Comparison of ENCODE assay signal across 16 mouse cellular contexts in genomic region chr7:34696086-34696485, GRCm38 (mm10). TPM values are rescaled to one million over a fixed set of nuclear protein-coding genes. Genes with fewer than 3 reads are reported as not detected.
DNase-seq lines count a peak whose midpoint lies in the region; ATAC-seq lines count a peak whose summit lies in the region.
"Had no signal": no experiment of that assay in that cellular context is flagged by ENCODE, and none has a peak within 500 bp of the region (broad histone marks: within the 10 kb centered on the region; RNA-seq: fewer than 3 reads in every experiment).

No protein-coding gene starts in this region.

- no peaks in the 10 kb centered on the region for H3K36me3 ChIP-seq in midbrain, embryonic 10.5 days
- no peaks in the 10 kb centered on the region for H3K36me3 ChIP-seq in midbrain, embryonic 16.5 days (ENCODE audit: control insufficient read depth, insufficient read depth, low read length)
- H3K36me3 ChIP-seq in neural tube, embryonic 13.5 days = no peaks in the 10 kb centered on the region
- H3K36me3 ChIP-seq in neural tube, embryonic 15.5 days = no peaks in the 10 kb centered on the region
- H3K36me3 ChIP-seq in midbrain, embryonic 13.5 days = no peaks in the 10 kb centered on the region
- H3K36me3 ChIP-seq: embryonic facial prominence, embryonic 10.5 days; forebrain, embryonic 15.5 days; heart, embryonic 13.5 days had no signal

- peaks cover 49% of the 10 kb centered on the region for H3K4me1 ChIP-seq in midbrain, embryonic 10.5 days
- peaks cover 14% of the 10 kb centered on the region for H3K4me1 ChIP-seq in midbrain, embryonic 16.5 days (ENCODE audit: control insufficient read depth, insufficient read depth, low read length)
- peaks cover 60% of the 10 kb centered on the region for H3K4me1 ChIP-seq in neural tube, embryonic 13.5 days (replicated peaks)
- peaks cover 12% of the 10 kb centered on the region for H3K4me1 ChIP-seq in neural tube, embryonic 15.5 days
- H3K4me1 ChIP-seq in midbrain, embryonic 13.5 days (replicated peaks) = peaks cover 49% of the 10 kb centered on the region
- H3K4me1 ChIP-seq: heart, embryonic 13.5 days had no signal

- no peak for ATAC-seq in midbrain, embryonic 16.5 days
- no peak for ATAC-seq in neural tube, embryonic 13.5 days (ENCODE audit: low read depth)
- ATAC-seq in neural tube, embryonic 15.5 days (ENCODE audit: low FRiP score) = no peak
- ATAC-seq in midbrain, embryonic 13.5 days = 0 out of 2 replicates have a peak, but pooled peaks have one; percentile 27
- ATAC-seq: forebrain, embryonic 15.5 days had no signal

- no peaks in the 10 kb centered on the region for H3K9me3 ChIP-seq in midbrain, embryonic 10.5 days (replicated peaks)
- no peaks in the 10 kb centered on the region for H3K9me3 ChIP-seq in midbrain, embryonic 16.5 days (replicated peaks; ENCODE audit: control insufficient read depth, low read length, poor library complexity, severe bottlenecking)
- H3K9me3 ChIP-seq in neural tube, embryonic 13.5 days = no peaks in the 10 kb centered on the region
- no peaks in the 10 kb centered on the region for H3K9me3 ChIP-seq in neural tube, embryonic 15.5 days (replicated peaks)
- H3K9me3 ChIP-seq in midbrain, embryonic 13.5 days = no peaks in the 10 kb centered on the region
- H3K9me3 ChIP-seq: embryonic facial prominence, embryonic 10.5 days; forebrain, embryonic 15.5 days; heart, embryonic 13.5 days had no signal

- peak overlapping the region; percentile 57; the same call in 1 of the 2 replicates for H3K27ac ChIP-seq in midbrain, embryonic 10.5 days (replicated peaks)
- H3K27ac ChIP-seq in midbrain, embryonic 16.5 days (ENCODE audit: low read length) = no peak overlapping the region
- H3K27ac ChIP-seq in neural tube, embryonic 13.5 days (replicated peaks) = peak overlapping the region; percentile 81
- no peak overlapping the region for H3K27ac ChIP-seq in neural tube, embryonic 15.5 days (replicated peaks)
- peak overlapping the region; percentile 90 for H3K27ac ChIP-seq in midbrain, embryonic 13.5 days
- H3K27ac ChIP-seq: embryonic facial prominence, embryonic 10.5 days; forebrain, embryonic 15.5 days; heart, embryonic 13.5 days had no signal

- 75% methylated on average over 9 of the region's 9 CpGs for WGBS in midbrain, embryonic 10.5 days
- WGBS in midbrain, embryonic 16.5 days = 43% methylated on average over 9 of the region's 9 CpGs
- WGBS in neural tube, embryonic 13.5 days = 37% methylated on average over 9 of the region's 9 CpGs
- 35% methylated on average over 9 of the region's 9 CpGs for WGBS in neural tube, embryonic 15.5 days
- 52% methylated on average over 9 of the region's 9 CpGs for WGBS in midbrain, embryonic 13.5 days

- no peak overlapping the region for H3K9ac ChIP-seq in midbrain, embryonic 16.5 days (ENCODE audit: low read depth, low read length)
- H3K9ac ChIP-seq in neural tube, embryonic 13.5 days = no peak overlapping the region
- no peak overlapping the region for H3K9ac ChIP-seq in neural tube, embryonic 15.5 days (replicated peaks)
- no peak overlapping the region for H3K9ac ChIP-seq in midbrain, embryonic 13.5 days (replicated peaks)
- H3K9ac ChIP-seq: forebrain, embryonic 15.5 days; heart, embryonic 13.5 days had no signal

- no peak overlapping the region for H3K4me3 ChIP-seq in midbrain, embryonic 10.5 days
- no peak overlapping the region for H3K4me3 ChIP-seq in midbrain, embryonic 16.5 days (ENCODE audit: low read depth, low read length)
- H3K4me3 ChIP-seq in neural tube, embryonic 13.5 days = no peak overlapping the region
- no peak overlapping the region for H3K4me3 ChIP-seq in neural tube, embryonic 15.5 days (replicated peaks)
- H3K4me3 ChIP-seq in midbrain, embryonic 13.5 days (replicated peaks) = no peak overlapping the region
- H3K4me3 ChIP-seq: embryonic facial prominence, embryonic 10.5 days; forebrain, embryonic 15.5 days; heart, embryonic 13.5 days had no signal

- DNase-seq in midbrain, embryonic 10.5 days (ENCODE audit: low spot score) = no peak
- no peak for DNase-seq in spleen, adult 12 weeks (ENCODE audit: low spot score)
- DNase-seq: adrenal gland, adult 2 months; adrenal gland, postnatal 25 days; cerebellum, adult 18-20 months; cerebellum, adult 9-11 months; gastrocnemius, postnatal 36 days; heart, adult 11 months; heart, postnatal 36 days had no signal

- H3K27me3 ChIP-seq in midbrain, embryonic 10.5 days (ENCODE audit: low read depth, poor library complexity, severe bottlenecking) = no peaks in the 10 kb centered on the region
- no peaks in the 10 kb centered on the region for H3K27me3 ChIP-seq in midbrain, embryonic 16.5 days (ENCODE audit: control insufficient read depth, insufficient read depth, low read depth, low read length)
- no peaks in the 10 kb centered on the region for H3K27me3 ChIP-seq in neural tube, embryonic 13.5 days
- H3K27me3 ChIP-seq in neural tube, embryonic 15.5 days (replicated peaks) = no peaks in the 10 kb centered on the region
- H3K27me3 ChIP-seq in midbrain, embryonic 13.5 days = no peaks in the 10 kb centered on the region; the same call in 1 of the 2 replicates
- H3K27me3 ChIP-seq: forebrain, embryonic 15.5 days had no signal

- no peak overlapping the region for H3K4me2 ChIP-seq in midbrain, embryonic 16.5 days (ENCODE audit: low read length)
- H3K4me2 ChIP-seq in neural tube, embryonic 13.5 days = no peak overlapping the region
- H3K4me2 ChIP-seq in neural tube, embryonic 15.5 days = no peak overlapping the region
- H3K4me2 ChIP-seq in midbrain, embryonic 13.5 days (replicated peaks) = no peak overlapping the region
- H3K4me2 ChIP-seq: forebrain, embryonic 15.5 days; heart, embryonic 13.5 days had no signal

RNA-seq across cellular contexts. Expression of gene Kctd15, which starts 39.6 kb away (rescaled TPM):
- polyA plus RNA-seq in midbrain, embryonic 10.5 days (2016; fragmentation: Nextera tagmentation; extraction: Ambion mirVana) = 36.8 and 44.6 TPM in 2 replicates
- polyA plus RNA-seq in midbrain, embryonic 16.5 days (2015; fragmentation: Nextera tagmentation; extraction: Ambion mirVana) = 24.8 and 26.5 TPM in 2 replicates
- polyA plus RNA-seq in neural tube, embryonic 13.5 days (2015; fragmentation: Nextera tagmentation; extraction: Ambion mirVana) = 38.3 and 39.6 TPM in 2 replicates
- 26.0 and 26.9 TPM in 2 replicates for polyA plus RNA-seq in neural tube, embryonic 15.5 days (2015; fragmentation: Nextera tagmentation; extraction: Ambion mirVana)
- polyA plus RNA-seq in midbrain, embryonic 13.5 days (2015; fragmentation: Nextera tagmentation; extraction: Ambion mirVana) = 35.2 and 42.8 TPM in 2 replicates

Comparison
In these comparisons a context has a peak if more than half of its experiments do, and no peak if none do; other contexts are left out.
1. H3K27ac ChIP-seq: peak in midbrain, embryonic 10.5 days (single experiment), neural tube, embryonic 13.5 days (single experiment) and midbrain, embryonic 13.5 days (single experiment); none in midbrain, embryonic 16.5 days (single experiment) and neural tube, embryonic 15.5 days (single experiment).